Mouse (Mus musculus) megakaryocyte-erythroid progenitor cell, adult 5-6 weeks (primary cell): ENCODE results near the gene Tmem190. TPM values are rescaled to one million over a fixed set of nuclear protein-coding genes. Genes with fewer than 3 reads are reported as not detected.
A peak's percentile ranks its signal among the peaks of the same experiment; 100 is the strongest.

Source experiments
- ATAC-seq: replicated peaks from 2 replicates; pipeline ENCODE4 v1.8.0; 2016; ENCODE audit warnings: mild to moderate bottlenecking, inconsistent platforms; ENCODE audit not compliant: severe bottlenecking, poor library complexity, low FRiP score, low TSS enrichment
- total RNA-seq, 2 experiments: library from RNA; stranded (forward) in 1 of 2; stranded (reverse) in 1 of 2; fragments of 200-1000, 215-1000 nt in 1 of 2; fragments of >200 nt in 1 of 2; fragmentation: Nextera tagmentation in 1 of 2; gene quantifications; 2 replicates each; pipeline ENCODE4 v1.2.3; 2014 to 2017

Tmem190 gene
- not detected in 2 replicates for total RNA-seq (2014; fragmentation: Nextera tagmentation)
- not detected in 2 replicates for total RNA-seq (2017)

DNA sequence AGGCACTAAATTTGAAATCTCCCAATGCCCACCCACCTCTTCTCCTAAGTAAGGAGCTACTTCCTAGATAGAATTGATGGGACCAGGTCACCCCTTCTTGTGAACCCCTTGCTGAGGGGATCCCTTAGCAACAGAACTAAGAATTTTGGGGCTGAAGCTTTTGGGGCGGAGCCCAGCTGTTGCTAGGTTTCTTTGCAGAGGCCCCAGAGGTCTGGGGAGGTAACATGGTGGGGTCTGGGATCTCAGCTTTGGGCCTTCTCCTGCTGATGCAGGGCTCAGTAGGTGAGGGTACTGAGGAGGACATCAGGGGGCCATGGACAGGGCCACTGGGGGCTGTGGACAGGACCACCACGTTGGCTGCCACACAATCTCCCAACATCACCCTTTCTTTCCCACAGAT is at the start of gene Tmem190, which contains the start of gene Il11:
TSS of gene Tmem190 (plus strand) at position 179 of the 400 bp plus-strand sequence.
TSS of gene Il11 (minus strand) at position 101 of the 400 bp plus-strand sequence.
- no peak for ATAC-seq

DNA sequence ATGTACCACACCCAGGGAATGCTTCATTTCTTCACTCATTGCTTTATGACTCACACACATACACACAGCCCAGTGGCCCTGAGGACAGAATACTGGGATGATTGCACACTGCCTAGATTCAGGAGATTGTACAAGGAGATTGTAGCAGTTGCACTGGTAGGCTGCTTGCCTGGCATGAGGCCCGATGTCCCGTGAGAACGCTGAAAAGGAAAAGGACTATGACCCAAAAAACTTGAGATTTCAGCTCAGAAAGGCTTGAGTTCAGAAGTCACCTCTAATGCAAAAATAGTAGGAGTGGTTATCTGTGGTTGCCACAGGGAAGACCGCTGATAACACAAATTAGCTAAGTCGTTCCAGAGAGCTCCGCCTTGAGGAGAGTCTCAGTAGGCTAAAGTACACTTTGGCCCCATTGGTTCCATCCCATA is 49.8 kb upstream of the Tmem190 start:
- peak; percentile 93 for ATAC-seq

DNA sequence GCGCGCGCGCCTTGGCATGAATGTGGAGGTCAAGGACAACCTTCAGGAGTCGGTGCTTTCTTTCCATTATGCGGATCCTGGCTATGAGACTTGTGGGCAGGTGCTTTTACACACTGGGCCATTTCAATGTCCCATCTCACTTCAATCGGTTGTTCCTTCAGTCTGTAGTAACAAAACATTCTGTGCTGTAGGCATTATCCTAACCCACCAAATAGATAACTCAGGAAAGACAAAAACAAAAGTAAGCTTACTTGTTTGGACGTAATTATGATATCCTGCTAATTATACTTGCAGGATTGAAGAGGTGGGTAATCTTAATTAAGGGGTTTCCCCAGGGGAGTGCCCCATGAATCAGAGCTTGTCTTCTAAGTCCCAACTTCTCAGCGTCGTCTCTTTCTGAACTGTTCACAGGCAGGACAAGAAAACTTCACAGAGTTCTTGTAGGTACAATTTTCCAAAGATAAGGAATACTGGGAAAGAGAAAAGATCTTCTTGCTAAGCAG is 43.6 kb upstream of the Tmem190 start:
- ATAC-seq, result no peak

DNA sequence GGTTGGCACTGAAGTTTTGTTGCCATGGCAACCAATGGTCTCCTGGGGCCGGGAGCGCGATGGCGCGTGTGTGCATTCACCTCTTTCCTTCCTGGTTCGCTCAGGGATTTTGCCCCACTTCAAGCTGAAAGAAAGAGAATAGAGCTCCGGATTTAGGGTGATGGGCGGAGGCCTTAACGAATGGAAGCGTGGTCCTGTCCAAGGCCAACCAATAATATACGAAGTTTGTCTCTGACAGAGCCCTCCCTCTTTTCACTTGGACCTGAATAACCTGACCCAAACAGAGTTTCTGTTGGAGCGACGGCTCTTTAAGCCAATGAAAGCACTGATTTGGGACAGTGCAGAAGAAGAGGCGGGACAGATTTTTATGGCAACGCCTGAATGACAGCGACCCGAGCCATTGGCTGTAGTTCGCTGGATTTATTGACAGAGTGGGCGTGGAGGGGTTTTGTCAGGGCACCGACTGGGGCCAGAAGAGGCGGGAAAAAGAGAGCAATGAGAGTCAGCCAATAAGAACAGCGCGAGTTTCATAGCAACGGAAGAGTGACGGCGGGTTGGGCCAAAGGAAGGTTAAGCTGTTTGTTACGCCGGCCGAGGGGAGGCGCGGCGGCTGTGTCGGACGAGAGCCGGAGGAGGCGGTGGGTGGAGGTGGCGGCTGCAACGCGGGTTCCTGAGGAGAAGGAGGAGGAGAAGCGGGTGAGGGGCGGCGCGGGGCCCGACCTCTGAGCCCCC is 43.0 kb upstream of the Tmem190 start, which contains the start of gene Kmt5c:
TSS of gene Kmt5c (plus strand) at position 572 of the 732 bp plus-strand sequence.
- ATAC-seq, result peak; percentile 84

DNA sequence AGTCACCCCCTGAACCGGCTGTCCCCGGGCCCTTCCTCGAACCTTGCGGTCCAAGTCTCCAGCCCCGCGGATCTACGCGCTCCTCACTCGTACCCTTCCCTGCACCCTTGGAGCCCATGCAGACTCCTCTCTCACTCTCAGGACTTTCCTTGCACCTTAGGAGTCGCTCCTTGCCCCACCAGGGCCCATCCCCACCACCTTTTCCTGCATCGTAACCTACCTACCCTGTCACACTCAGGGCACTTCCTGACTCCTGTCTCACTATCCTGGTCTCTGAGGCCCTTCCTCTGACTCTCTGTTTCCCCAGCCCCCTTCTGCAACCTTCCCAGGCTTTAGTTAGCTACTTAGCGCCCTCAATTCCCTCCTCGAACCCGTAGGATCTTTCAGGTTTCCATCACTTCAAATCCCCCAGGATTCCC is 42.4 kb upstream of the Tmem190 start:
- ATAC-seq, result no peak

DNA sequence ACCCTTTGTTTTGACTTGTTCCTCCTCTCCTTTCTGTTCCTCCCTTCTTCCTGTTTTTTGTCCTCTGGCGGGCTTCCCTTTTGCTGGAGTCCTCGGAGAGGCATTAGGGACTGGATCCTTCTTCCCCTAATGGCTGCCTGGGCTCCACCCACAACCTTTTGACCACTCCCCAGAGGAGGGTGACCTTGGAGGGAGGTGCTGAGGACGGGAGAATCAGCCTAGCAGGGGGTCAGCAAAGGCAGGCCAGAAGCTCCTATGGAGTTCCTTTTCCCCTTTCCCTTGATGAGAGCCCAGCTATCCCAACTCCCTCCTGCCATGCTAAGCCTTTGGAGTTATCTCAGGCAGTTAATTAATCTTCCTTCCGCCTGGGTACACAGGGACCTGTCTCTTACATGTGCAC is 41.6 kb upstream of the Tmem190 start:
- 0 out of 2 replicates have a peak, but pooled peaks have one; percentile 34 for ATAC-seq

DNA sequence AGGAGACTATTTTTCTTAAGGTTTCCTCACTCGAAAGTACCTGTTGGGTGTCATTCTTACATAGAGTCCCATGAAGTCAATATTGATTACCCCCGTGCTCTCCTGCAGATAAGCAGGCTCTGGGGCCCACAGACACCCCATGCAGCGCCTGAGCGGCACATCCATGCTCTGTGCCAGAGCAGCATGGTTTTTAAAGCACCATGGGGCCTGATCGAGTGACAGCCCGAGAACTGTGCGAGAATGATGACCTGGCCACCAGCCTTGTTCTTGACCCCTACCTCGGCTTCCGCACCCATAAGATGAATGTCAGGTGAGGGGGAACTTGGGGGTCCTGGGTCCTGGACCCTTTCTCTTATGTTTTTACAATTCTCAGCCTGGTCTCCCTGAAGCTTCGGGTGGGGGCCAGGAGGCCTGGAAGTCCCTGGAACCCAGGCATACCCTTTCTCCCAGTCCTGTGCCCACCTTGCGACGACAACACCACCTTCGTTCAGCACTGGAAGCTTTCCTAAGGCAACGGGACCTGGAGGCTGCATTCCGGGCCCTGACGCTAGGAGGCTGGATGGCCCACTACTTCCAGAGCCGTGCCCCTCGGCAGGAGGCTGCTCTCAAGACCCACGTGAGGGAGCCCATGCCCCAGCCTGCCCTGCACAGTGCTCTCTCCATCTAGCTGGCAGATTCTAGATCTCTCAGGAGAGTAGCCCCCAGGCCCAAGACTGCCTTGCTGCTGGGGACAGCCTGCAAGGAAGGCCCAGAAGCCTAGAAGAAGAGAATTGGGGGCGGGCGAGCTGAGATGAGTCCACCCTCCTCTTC is 40.9 kb upstream of the Tmem190 start:
- no peak for ATAC-seq

DNA sequence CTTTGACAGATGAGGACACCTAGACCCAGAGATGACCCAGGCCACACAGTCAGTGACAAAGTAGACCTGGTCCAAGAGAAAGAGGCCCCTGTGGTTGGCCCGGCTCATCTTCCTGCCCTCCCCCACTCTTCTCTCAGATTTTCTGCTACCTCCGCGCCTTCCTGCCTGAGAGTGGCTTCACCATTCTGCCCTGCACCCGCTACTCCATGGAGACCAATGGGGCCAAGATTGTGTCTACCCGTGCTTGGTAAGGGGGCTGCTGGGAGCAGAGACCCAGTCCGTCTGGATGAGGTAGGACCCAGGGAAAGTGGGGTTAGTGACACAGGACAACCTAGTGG is 40.3 kb upstream of the Tmem190 start:
- ATAC-seq, result no peak

DNA sequence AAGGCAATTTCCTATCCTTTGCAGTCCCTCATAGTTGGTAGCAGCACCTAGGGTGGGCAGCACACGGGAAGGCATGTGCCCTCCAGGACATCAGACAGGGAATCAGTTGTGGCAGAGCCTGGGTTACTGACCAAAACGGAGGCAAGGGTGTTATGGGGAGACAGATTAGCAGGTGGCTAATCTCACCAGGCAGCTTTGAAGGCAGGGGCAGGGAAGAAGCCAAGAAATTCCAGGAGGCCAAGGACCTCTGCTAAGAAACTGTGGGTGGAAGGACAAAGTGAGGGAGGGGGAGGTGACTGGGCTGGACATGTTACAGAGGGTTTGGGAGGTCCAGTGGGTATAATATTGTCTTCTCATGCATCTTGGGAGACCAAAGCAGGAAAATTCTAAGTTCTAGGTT is 39.4 kb upstream of the Tmem190 start:
- ATAC-seq, result no peak

DNA sequence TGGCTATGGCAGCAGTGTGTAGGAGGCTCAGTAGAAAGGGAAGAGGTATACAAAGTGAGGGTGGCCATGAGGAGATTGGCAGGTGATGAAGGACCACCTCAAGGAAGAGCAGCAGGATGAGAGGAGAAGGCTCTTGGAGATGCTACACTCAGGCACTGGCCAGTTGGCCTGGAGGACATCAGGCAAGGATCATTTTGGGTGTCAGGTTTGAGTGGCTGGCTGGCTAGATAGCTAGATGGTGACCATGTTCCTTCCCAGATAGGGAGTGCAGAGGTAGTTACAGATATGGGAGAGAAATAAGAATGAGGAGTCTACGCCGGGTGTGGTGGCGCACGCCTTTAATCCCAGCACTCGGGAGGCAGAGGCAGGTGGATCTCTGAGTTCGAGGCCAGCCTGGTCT is 37.9 kb upstream of the Tmem190 start:
- ATAC-seq, result no peak

DNA sequence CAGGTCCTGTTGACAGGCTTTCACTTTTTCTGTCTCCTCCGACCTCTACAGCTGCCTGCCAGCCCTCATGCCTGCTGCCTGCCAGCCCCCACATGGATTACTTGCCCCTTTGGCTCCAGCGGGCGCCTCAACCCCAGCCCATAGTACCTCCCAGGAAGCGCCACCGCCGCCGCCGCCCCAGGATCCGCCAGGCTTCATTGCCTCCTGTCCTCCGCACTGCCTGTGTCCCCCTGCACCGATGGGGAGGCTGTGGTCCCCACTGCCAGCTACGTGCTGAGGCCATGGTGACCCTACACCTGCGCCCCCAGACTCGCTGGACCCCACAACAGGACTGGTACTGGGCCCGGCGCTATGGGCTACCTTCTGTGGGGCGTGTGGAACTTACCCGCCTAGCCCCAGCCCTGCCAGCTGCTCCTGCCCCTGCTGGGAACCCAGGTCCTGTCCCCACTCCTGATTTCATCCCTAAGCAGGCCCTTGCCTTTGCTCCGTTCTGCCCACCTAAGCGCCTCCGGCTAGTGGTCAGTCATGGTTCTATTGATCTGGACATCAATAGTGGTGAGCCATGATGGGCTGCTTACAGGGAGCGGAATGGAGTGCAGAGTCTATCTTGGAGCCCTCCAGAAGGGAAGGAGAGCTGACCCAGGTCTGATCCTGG is 36.3 kb upstream of the Tmem190 start:
- ATAC-seq, result no peak

DNA sequence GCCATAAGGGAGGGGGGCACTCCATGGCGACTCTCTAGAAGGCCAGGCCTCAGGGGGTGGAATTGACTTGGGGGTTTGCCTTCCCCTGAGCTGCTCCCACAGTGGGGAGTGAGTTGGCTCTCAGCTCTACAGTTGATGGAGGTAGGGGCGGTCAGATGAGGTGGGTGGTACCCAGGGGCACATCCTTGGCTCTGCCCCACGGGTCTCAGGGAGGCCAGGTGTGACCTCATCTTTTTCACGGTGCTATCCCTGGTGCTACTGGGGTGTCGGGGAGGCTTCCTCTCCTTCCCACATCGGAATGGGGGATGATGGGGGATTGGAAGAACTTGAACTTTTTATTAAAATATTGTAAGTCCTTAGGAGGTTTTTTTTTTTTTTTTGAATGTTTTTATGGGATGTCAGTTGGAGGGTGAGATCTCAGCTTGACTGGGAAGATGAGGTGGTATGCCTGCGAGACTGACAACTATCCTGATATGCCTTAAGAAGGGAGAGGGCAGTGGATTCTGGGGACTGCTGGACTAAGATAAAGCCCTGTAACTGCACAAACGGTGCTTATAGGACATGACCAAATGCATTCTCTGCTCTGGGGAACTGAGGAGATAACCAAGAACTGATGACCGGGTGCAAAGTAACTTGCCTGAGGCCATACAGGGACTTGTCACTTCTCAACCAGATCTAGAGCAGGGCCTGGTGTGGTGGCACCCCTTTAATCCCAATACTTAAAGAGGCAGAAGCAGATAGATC is 35.4 kb upstream of the Tmem190 start:
- ATAC-seq, result peak; percentile 64

DNA sequence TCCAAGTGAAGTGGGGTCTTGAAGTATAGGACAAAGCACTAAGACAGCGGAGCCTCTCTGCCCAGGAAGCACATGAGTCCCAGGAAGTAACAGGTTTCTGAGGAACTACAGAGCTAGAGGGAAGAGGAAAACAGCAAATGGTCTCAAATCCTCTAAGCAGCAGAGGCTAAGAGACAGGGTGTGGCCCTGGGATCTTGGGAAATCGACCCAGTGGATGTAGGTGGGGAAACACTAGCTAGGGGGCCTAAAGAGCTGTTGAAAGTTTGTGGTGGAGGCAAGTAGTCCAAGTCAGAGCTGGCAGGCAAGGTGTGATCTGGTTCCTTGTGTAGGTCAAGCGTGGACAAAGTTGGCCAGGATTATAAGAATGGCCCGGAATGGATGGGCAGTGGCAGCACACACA is 34.4 kb upstream of the Tmem190 start:
- no peak for ATAC-seq

DNA sequence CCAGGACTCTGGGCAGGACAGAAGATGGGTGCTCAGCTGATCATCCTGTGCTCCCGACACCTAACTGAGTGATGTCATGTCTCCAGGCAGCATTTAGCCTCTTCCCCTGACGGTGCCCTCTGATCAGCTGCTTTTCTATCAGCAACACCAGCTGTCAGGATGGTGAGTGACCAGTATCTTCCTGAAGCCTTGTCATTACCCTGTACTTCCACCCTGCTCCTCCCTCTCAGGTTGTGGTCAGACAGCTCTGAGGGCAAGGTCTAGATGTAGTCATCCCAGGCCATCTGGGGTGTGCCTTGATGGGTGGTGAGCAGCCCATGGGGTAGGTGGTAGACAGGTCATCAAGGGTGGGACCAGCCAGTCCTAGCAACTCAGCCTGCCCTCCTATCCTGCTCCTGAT is 33.6 kb upstream of the Tmem190 start:
- no peak for ATAC-seq

DNA sequence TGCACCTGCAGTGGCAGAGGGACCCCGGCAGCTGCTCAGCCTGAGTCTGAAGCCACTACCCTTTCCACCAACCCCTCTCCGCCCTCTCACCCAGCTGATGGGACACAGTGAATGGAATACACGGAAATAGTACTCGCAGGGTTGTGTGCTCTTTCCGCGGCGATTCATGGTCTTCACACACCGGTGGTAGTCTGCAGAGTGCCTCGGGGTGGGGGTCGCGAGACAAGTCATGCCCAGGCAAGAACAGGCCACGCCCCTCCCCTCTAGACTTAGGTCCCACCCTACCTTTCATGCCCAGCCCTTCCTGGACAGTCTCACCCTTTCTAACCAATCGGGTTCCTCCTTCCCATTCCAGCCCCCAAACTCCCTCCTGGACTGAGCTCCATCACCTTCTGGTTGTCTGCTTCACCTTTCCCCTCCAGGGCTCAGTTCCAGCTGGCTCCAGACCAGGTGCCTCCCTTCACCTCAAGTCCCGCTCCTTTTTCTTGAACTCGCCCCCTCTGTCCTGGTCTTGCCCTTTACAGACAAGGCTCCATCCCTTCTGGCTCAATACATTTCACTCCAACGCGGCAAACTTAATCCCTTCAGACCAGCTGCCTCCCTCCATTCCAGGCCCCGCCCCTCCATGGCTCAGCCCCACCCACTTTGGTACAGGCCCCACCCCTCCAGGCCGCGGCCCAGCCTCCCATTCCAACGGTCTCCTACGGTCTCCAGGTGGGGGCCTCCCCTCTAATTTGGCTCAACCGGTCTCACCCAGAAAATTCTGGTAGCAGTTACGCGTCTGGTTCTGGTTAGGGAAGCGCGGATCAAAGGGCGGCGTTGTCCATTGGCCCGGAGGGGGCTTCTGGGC is 30.5 kb upstream of the Tmem190 start:
- peak; percentile 56 for ATAC-seq

DNA sequence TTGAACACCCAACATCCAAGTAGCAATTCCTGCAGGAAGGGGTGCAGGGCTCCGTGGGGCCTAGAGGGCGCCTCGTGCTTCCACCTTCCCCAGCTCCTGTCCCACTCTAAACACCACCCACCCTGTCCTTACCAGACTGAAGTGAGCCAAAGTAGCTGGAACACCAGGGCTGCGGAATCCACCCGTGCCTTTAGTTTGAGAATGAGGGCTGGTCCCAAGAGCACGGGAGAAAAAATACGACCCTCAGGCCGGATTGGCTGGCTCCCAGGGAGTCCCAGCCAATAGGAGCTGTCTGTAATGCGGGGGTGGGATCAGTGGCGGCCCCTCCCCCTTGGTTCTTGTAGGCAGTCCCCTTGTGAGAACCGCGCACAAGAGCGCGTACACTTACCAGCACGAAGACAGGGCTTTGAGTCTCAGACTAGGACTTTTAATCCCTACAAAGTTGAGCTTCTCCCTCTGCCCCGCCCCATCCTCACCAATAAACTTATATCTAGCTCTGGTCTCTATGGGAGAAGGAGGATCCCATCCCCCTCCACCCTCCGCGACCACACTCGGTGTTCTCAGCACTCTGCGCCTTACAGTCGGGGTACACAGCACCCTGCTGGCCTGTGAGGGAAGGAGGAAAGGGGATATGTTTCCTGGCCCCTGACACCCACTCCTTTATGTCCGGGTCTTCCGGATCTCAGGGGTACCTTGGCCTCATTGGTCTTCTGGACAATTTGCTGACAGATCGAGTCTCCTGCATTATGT is 29.7 kb upstream of the Tmem190 start, which contains the start of gene Cox6b2:
TSS of gene Cox6b2 (minus strand) at position 274 of the 750 bp plus-strand sequence.
- ATAC-seq, result peak; percentile 75

DNA sequence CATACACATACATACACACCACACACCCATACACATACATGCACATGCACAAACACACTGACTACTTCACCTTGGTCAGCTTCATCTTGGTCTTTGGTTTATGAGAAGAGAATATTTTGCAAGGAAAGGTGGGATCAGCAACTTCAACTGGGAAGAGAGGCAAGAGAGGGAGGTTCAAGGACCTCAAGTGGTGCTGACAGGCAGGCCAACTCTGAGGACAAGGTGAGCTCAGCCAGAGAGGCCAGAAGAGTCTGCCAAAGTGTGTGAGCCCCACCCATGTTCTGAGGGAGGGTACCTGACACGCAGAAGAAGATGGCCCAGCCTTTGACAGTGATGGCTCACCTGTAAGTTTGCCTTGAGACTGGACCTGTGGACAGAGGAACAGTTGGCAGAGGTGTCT is 23.1 kb upstream of the Tmem190 start:
- no peak for ATAC-seq
